In the genomic region with DNA sequence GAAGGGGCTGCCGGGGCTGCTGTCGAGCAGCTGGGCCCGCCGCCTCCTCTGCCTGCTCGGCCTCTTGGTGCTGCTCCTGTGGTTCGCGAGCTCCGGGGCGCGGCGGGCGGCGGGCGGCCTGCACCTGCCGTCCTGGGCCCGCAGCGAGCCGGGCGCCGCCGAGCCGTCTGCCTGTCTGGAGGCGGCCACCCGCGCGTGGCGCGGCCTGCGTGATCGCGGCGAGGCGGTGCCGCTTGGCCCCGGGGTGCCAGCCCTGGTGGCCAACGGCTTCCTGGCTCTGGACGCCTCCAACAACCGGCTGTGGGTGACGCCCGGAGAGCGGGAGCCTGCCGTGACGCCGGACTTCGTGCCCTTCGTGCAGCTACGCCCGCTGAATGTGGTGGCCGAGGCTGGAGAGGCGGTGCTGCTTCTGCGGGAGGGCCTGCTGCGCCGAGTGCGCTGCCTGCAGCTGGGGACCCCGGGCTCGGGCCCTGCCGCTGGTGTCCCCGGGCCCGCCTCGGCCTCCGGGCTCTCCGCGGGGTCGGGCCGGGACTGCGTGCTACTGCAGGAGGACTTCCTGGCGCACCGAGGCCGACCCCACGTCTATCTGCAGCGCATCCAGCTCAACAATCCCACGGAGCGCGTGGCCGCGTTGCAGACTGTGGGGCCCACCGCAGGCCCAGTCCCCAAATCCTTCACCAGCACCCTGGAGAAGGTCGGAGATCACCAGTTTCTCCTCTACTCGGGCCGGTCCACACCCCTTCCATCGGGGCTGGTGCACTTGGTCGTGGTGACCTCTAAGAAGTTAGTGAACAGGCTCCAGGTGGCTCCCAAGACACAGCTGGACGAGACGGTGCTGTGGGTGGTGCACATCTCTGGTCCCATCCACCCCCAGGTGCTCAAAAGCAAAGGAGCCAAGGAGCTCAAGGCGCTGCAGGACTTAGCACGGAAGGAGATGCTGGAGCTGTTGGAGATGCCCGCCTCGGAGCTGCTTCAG, we compare ENCODE assay signal across 9 mouse cellular contexts. TPM values are rescaled to one million over a fixed set of nuclear protein-coding genes. Genes with fewer than 3 reads are reported as not detected.
DNase-seq lines count a peak whose midpoint lies in the region; ATAC-seq and TF ChIP-seq lines count a peak whose summit lies in the region.
"Had no signal": no experiment of that assay in that cellular context is flagged by ENCODE, and none has a peak within 500 bp of the region (broad histone marks: within the 10 kb centered on the region; RNA-seq: fewer than 3 reads in every experiment).

No protein-coding gene starts in this region.

- 5% methylated on average over 87 of the region's 88 CpGs for WGBS in intestine, embryonic 16.5 days
- 5% methylated on average over 82 of the region's 88 CpGs for WGBS in macrophage (ENCODE audit: missing documents)

- peaks cover 20% of the 10 kb centered on the region for H3K27me3 ChIP-seq in G1E (ENCODE audit: insufficient read depth, low read length)
- H3K27me3 ChIP-seq in erythroblast, embryonic 14.5 days (ENCODE audit: control insufficient read depth): peaks cover 23% of the 10 kb centered on the region
- no peaks in the 10 kb centered on the region for H3K27me3 ChIP-seq in intestine, embryonic 16.5 days (replicated peaks; ENCODE audit: control insufficient read depth, insufficient read depth, low read length)

- no peak for TF ChIP-seq CTCF in G1E (IDR thresholded peaks at IDR 0.05; ENCODE audit: low read depth, low read length)

- H3K36me3 ChIP-seq in G1E (replicated peaks): peaks cover 46% of the 10 kb centered on the region
- H3K36me3 ChIP-seq in erythroblast, embryonic 14.5 days (ENCODE audit: control insufficient read depth): peaks cover 41% of the 10 kb centered on the region
- peaks cover 20% of the 10 kb centered on the region for H3K36me3 ChIP-seq in intestine, embryonic 16.5 days (ENCODE audit: control insufficient read depth, insufficient read depth, low read length)
- peaks cover 25% of the 10 kb centered on the region for H3K36me3 ChIP-seq in macrophage (ENCODE audit: inconsistent target)

- peak overlapping the region; percentile 97 for H3K4me3 ChIP-seq in G1E (ENCODE audit: low read depth, low read length)
- H3K4me3 ChIP-seq in erythroblast, embryonic 14.5 days (replicated peaks): peak overlapping the region; percentile 91
- peak overlapping the region; percentile 93 for H3K4me3 ChIP-seq in intestine, embryonic 16.5 days (ENCODE audit: low read length)
- peak overlapping the region; percentile 69 for H3K4me3 ChIP-seq in macrophage (ENCODE audit: inconsistent target)

- ATAC-seq in G1E (ENCODE audit: extremely low read depth, insufficient number of reproducible peaks, low FRiP score, poor library complexity, severe bottlenecking): no peak
- ATAC-seq in intestine, embryonic 16.5 days: peak; percentile 73

- DNase-seq in heart, adult 11 months: peak; percentile 95
- DNase-seq in heart, postnatal 25 days (ENCODE audit: low spot score): no peak
- peak; percentile 37 for DNase-seq in G1E (ENCODE audit: low spot score)
- peak; percentile 21 to 50 for DNase-seq in spleen, postnatal 14 days (ENCODE audit: low spot score in 2 of 2)
- DNase-seq in layer of hippocampus, adult 8-10 months (ENCODE audit: low spot score in 2 of 2): no peak

- peaks cover 53% of the 10 kb centered on the region for H3K79me2 ChIP-seq in macrophage (ENCODE audit: inconsistent target)

- peak overlapping the region; percentile 87 for H3K9ac ChIP-seq in intestine, embryonic 16.5 days (ENCODE audit: low read depth, low read length)

- H3K9me3 ChIP-seq in G1E (replicated peaks): no peaks in the 10 kb centered on the region
- no peaks in the 10 kb centered on the region for H3K9me3 ChIP-seq in erythroblast, embryonic 14.5 days (ENCODE audit: control insufficient read depth, low read length)
- no peaks in the 10 kb centered on the region for H3K9me3 ChIP-seq in intestine, embryonic 16.5 days (ENCODE audit: control insufficient read depth, low read length)

- peak overlapping the region; percentile 79 for H3K27ac ChIP-seq in intestine, embryonic 16.5 days (ENCODE audit: low read length)
- H3K27ac ChIP-seq in macrophage: no peak overlapping the region; the same call in 1 of the 2 replicates

- H3K4me2 ChIP-seq in intestine, embryonic 16.5 days (ENCODE audit: low read depth, low read length): peak overlapping the region; percentile 89

- peaks cover 72% of the 10 kb centered on the region for H3K4me1 ChIP-seq in G1E (ENCODE audit: insufficient read depth, low read depth, low read length)
- peaks cover 53% of the 10 kb centered on the region for H3K4me1 ChIP-seq in erythroblast, embryonic 14.5 days (ENCODE audit: control insufficient read depth)
- H3K4me1 ChIP-seq in intestine, embryonic 16.5 days (ENCODE audit: control insufficient read depth, insufficient read depth, low read length): peaks cover 31% of the 10 kb centered on the region

- intact Hi-C loops in heart, postnatal 25 days (cut with DNase I): loop anchor here (5.0 to 10.0 kb wide), 2 partner anchors 39 to 213 kb away; partner anchors contain the start of genes Fbxo6 and Mfn2

RNA-seq across cellular contexts. Expression of gene 2510039O18Rik, which starts 0.6 kb away (rescaled TPM):
- total RNA-seq in heart, postnatal 25 days (2021): 10 to 100 TPM; 36.4 to 39.3 TPM
- total RNA-seq in G1E (2014; fragmentation: Nextera tagmentation) (27.5 and 33.5 TPM in 2 replicates), G1E (2017) (31.5 and 37.2 TPM in 2 replicates)
- polyA plus RNA-seq in G1E (2012) (84.0 and 84.6 TPM in 2 replicates), macrophage (2018) (39.1 to 67.9 TPM (median 59.0 TPM) in 3 replicates)
- 5.7 and 5.9 TPM in 2 replicates for polyA plus RNA-seq in erythroblast, embryonic 14.5 days (2012)
- polyA plus RNA-seq in intestine, embryonic 16.5 days (2015; fragmentation: Nextera tagmentation; extraction: Ambion mirVana): 4.5 and 11.3 TPM in 2 replicates
- 10 to 100 TPM in 22 of 26 experiments, 1 to 10 TPM in 4; 3.6 to 36.9 (median 22.2) TPM for total RNA-seq in macrophage (2018; cell fraction: chromatin; rRNA removed)
- 10 to 100 TPM; 45.3 to 80.5 (median 62.6) TPM for total RNA-seq in macrophage (2018; cell fraction: cytosol; rRNA removed)
- 100 to 1,000 TPM in 6 of 26 experiments, 10 to 100 TPM in 20; 39.2 to 130 (median 80.1) TPM for total RNA-seq in macrophage (2018; cell fraction: nucleus; rRNA removed)
- total RNA-seq in layer of hippocampus, adult 8-10 months (2022): 10 to 100 TPM; 26.0 to 30.2 (median 28.1) TPM

RNA-seq across cellular contexts. Expression of gene Plod1, which starts 4.8 kb away (rescaled TPM):
- total RNA-seq in heart, postnatal 25 days (2021): 10 to 100 TPM; 79.5 to 97.6 TPM
- total RNA-seq in G1E (2014; fragmentation: Nextera tagmentation): 0.44 and 2.3 TPM in 2 replicates
- 2.9 and 4.6 TPM in 2 replicates for total RNA-seq in G1E (2017)
- 0.75 and 0.90 TPM in 2 replicates for polyA plus RNA-seq in G1E (2012)
- polyA plus RNA-seq in erythroblast, embryonic 14.5 days (2012): 0.14 and 0.29 TPM in 2 replicates
- 39.0 and 42.7 TPM in 2 replicates for polyA plus RNA-seq in intestine, embryonic 16.5 days (2015; fragmentation: Nextera tagmentation; extraction: Ambion mirVana)
- 100 to 1,000 TPM in 14 of 26 experiments, 10 to 100 TPM in 12; 40.1 to 217 (median 115) TPM for total RNA-seq in macrophage (2018; cell fraction: chromatin; rRNA removed)
- total RNA-seq in macrophage (2018; cell fraction: cytosol; rRNA removed): 100 to 1,000 TPM; 112 to 222 (median 172) TPM
- 100 to 1,000 TPM; 137 to 399 (median 260) TPM for total RNA-seq in macrophage (2018; cell fraction: nucleus; rRNA removed)
- 144 to 203 TPM (median 190 TPM) in 3 replicates for polyA plus RNA-seq in macrophage (2018)
- 10 to 100 TPM; 19.4 to 21.5 (median 20.9) TPM for total RNA-seq in layer of hippocampus, adult 8-10 months (2022)

RNA-seq across cellular contexts. Expression of gene Mfn2, which starts 36.8 kb away (rescaled TPM):
- total RNA-seq in heart, postnatal 25 days (2021): 100 to 1,000 TPM; 689 to 706 TPM
- total RNA-seq in G1E (2014; fragmentation: Nextera tagmentation): 18.6 and 21.0 TPM in 2 replicates
- total RNA-seq in G1E (2017): 14.8 and 18.3 TPM in 2 replicates
- polyA plus RNA-seq in G1E (2012): 14.6 and 18.9 TPM in 2 replicates
- 0.89 and 1.5 TPM in 2 replicates for polyA plus RNA-seq in erythroblast, embryonic 14.5 days (2012)
- polyA plus RNA-seq in intestine, embryonic 16.5 days (2015; fragmentation: Nextera tagmentation; extraction: Ambion mirVana): 50.8 and 59.7 TPM in 2 replicates
- total RNA-seq in macrophage (2018; cell fraction: chromatin; rRNA removed): 10 to 100 TPM; 11.2 to 44.6 (median 29.1) TPM
- 10 to 100 TPM; 30.0 to 43.9 (median 38.2) TPM for total RNA-seq in macrophage (2018; cell fraction: cytosol; rRNA removed)
- 10 to 100 TPM; 17.7 to 45.1 (median 29.2) TPM for total RNA-seq in macrophage (2018; cell fraction: nucleus; rRNA removed)
- 28.8 to 35.7 TPM (median 29.8 TPM) in 3 replicates for polyA plus RNA-seq in macrophage (2018)
- total RNA-seq in layer of hippocampus, adult 8-10 months (2022): 100 to 1,000 TPM; 190 to 210 (median 200) TPM

RNA-seq across cellular contexts. Expression of gene Nppb, which starts 44.3 kb away (rescaled TPM):
- total RNA-seq in heart, postnatal 25 days (2021): 100 to 1,000 TPM; 169 to 448 TPM
- total RNA-seq in G1E (2014; fragmentation: Nextera tagmentation) (not detected in 2 replicates), G1E (2017) (not detected in 2 replicates)
- polyA plus RNA-seq in G1E (2012) (not detected in 2 replicates), macrophage (2018) (not detected in 3 replicates)
- polyA plus RNA-seq in erythroblast, embryonic 14.5 days (2012): not detected in 2 replicates
- polyA plus RNA-seq in intestine, embryonic 16.5 days (2015; fragmentation: Nextera tagmentation; extraction: Ambion mirVana): not detected in 2 replicates
- not detected for total RNA-seq in macrophage (2018; cell fraction: chromatin; rRNA removed)
- total RNA-seq in macrophage (2018; cell fraction: cytosol; rRNA removed): not detected
- not detected for total RNA-seq in macrophage (2018; cell fraction: nucleus; rRNA removed)
- not detected for total RNA-seq in layer of hippocampus, adult 8-10 months (2022)

RNA-seq across cellular contexts. Expression of gene Nppa, which starts 59.2 kb away (rescaled TPM):
- total RNA-seq in heart, postnatal 25 days (2021): 1,000 to 10,000 TPM; 2,183 to 2,475 TPM
- total RNA-seq in G1E (2014; fragmentation: Nextera tagmentation) (not detected in 2 replicates), G1E (2017) (0.17 TPM in 1 of 2 replicates, not detected in the other)
- polyA plus RNA-seq in G1E (2012) (not detected in 2 replicates), macrophage (2018) (not detected in 3 replicates)
- not detected in 2 replicates for polyA plus RNA-seq in erythroblast, embryonic 14.5 days (2012)
- 0.22 and 0.51 TPM in 2 replicates for polyA plus RNA-seq in intestine, embryonic 16.5 days (2015; fragmentation: Nextera tagmentation; extraction: Ambion mirVana)
- total RNA-seq in macrophage (2018; cell fraction: chromatin; rRNA removed): not detected
- total RNA-seq in macrophage (2018; cell fraction: cytosol; rRNA removed): not detected
- total RNA-seq in macrophage (2018; cell fraction: nucleus; rRNA removed): not detected
- under 1 TPM in 2 of 4 experiments, not detected in 2; 0.39 to 0.66 TPM for total RNA-seq in layer of hippocampus, adult 8-10 months (2022)
- total RNA-seq: adrenal gland, postnatal 36 days had no signal

Comparison
In these comparisons a context has a peak if more than half of its experiments do, and no peak if none do; other contexts are left out.
1. DNase-seq: peak in heart, adult 11 months (single experiment), G1E (single experiment) and spleen, postnatal 14 days (2 of 2); none in heart, postnatal 25 days (single experiment) and layer of hippocampus, adult 8-10 months (0 of 2).
2. RNA of gene Plod1, which starts 4.8 kb away (polyA plus RNA-seq): 144 to 203 TPM in macrophage and 39.0 to 42.7 TPM in intestine, embryonic 16.5 days; 0.75 to 0.90 TPM in G1E and 0.14 to 0.29 TPM in erythroblast, embryonic 14.5 days; every median in the first group is over 10 times any median in the second.
3. Peak in every context shown above with its lines, with median percentiles within 50 percentile points of each other: H3K4me3 ChIP-seq.